Mouse (Mus musculus) gastrocnemius, adult 2 months (tissue): Measurements from ENCODE around the gene Tmod2. TPM values are rescaled to one million over a fixed set of nuclear protein-coding genes. Genes with fewer than 3 reads are reported as not detected.

Source experiments
- DNase-seq: peaks from one replicate; pipeline ENCODE4 v3.0.0; 2022
- H3K27ac ChIP-seq: fragments of 200-600 bp; 2 replicates; pipeline ENCODE4 v1.8.1; 2022; ENCODE audit warnings: mild to moderate bottlenecking
- H3K4me3 ChIP-seq: fragments of 200-600 bp; 2 replicates; pipeline ENCODE4 v1.8.1; 2022; ENCODE audit warnings: mild to moderate bottlenecking, moderate library complexity
- CTCF ChIP-seq: fragments of 200-600 bp; IDR thresholded peaks from 2 replicates; pipeline ENCODE4 v1.8.1; 2022; ENCODE audit warnings: antibody characterized with exemption, mild to moderate bottlenecking, moderate library complexity
- intact Hi-C: fragments of 180-260 bp; cut with DNase I; formaldehyde crosslinking; loops from one replicate; pipeline ENCODE4 v1.15.1; 2025
- total RNA-seq, 2 experiments: library from RNA; stranded (reverse); gene quantifications; 2 replicates each; pipeline ENCODE4 v1.2.3; 2021

Gene Tmod2
- total RNA-seq, 2 experiments from 2014 or later = 5.4 to 5.6 TPM

DNA sequence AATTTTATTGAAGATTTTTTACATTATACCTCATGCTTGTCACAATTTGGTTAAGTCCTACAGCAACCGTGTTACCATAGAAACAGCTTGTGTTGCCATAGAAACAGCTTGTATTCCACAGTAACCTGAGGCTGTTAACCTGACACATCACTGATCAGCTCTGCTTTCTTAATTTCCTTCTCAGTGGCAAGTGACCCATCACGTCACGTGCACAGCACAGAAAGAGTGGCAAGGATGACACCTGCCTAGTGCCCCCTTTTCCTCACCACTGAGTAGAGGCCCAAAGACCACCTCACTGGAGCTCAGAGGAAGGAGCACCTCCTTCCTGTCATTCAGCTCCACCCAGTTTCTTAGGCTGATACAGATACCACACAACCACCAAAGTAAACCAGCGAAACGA lies 17.6 kb downstream of the Tmod2 start:
- no peak overlapping the region for H3K4me3 ChIP-seq
- no peak for DNase-seq
- H3K27ac ChIP-seq = no peak overlapping the region
- TF ChIP-seq CTCF = no peak
- intact Hi-C loops = no loop called here

DNA sequence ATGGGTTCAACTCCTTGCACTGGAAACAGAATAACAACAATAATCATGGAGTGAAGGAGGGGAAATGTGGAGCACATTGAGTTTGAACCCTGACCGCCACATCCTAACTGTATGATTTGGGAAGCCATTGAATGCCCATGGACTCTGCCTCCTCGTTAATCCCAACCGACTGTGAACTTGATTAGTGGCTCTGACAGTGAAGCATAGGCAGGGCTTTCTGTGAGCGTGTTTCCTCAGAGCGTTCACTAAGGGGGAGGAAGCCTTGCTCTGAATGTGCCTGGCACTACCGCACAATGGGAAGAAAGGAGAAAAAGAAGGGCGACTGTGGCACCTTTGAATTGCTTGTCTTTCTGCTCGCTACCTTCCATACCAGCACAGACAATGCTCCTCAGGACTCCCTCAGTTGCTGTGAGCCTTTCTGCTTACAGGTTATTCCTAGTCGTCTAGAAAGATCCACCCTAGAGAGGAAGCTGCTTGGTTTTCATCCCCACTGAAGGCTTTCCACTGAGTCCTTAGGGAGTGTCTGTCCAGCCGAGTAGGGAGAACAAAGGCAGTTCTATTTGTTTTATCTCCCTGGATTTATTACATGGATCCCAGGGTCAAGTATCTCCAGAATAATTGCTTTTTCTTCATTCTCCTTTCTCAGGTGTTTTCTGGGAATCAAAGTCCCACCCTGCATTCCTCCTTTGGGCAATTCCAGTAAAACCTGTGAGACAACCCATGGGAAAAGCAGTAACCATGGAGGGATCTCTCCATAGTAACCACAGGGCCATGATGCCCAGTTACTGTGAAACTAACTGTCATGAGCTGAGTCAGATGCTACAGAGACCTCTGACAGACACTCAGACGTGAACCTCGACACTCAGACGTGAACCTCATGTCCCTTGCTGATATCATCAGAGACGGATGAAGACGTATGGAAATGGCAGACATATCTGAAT lies 21.0 kb downstream of the Tmod2 start:
- intact Hi-C loops = no loop called here
- no peak for TF ChIP-seq CTCF

DNA sequence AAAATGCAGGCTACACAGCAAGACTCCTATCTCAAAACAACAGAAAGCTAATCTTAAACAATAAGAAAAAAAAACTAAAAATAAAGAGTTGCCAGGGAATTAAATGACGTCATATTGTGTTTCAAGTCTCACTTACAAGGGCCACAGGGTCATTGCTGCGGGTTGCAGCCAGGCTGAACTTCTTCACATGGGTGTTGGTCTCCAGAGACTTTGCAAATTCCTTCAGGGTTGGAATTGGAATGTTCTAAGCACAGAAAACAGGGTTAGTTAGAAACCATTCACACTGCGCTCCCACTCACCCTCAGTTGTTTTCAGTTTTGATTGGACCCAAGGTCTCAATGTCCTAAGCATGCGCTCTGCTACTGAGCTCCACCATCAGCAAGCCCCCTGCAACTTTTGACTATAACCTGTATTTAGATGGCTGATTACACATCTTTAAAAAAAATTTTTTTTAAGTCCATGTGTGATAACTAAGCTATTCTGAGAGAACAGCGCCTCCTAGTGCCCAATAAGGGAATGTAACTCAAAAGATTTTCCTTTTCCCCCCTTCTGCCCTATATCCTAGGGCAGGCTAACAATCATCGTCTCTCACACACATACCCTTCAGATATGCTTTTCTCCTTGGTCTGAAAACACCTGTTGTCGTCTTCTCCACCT lies 29.3 kb downstream of the Tmod2 start:
- intact Hi-C loops = loop anchor here (1.0 to 5.0 kb wide), 2 partner anchors 61 to 220 kb away; no protein-coding TSS in a partner anchor
- DNase-seq = no peak
- peak; percentile 74 for TF ChIP-seq CTCF
- H3K4me3 ChIP-seq = no peak overlapping the region
- H3K27ac ChIP-seq = peak overlapping the region; percentile 57

More for the DNA sequence above, 21.0 kb downstream of the Tmod2 start:
- no peak overlapping the region for H3K4me3 ChIP-seq
- no peak for DNase-seq
- no peak overlapping the region for H3K27ac ChIP-seq

DNA sequence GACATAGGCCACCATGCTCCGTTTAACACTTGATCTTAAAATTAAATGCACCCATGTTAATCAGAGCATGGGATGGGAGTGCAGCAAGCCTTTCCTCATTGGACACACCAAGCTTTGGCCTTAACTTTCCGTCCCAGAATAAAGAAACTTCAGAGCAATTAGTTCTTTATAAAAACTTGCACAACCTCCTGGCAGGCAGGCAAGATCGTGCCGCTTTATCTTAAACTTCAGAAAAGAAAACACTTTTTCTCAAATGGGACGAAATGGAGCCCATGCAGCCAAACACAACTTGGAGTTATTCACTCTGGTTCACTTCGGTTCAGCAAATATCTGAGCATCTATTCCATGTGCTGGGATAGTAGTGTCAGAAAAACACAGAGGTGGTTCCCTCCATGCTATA lies 31.8 kb downstream of the Tmod2 start:
- H3K4me3 ChIP-seq = no peak overlapping the region
- DNase-seq = no peak
- no peak overlapping the region for H3K27ac ChIP-seq
- no peak for TF ChIP-seq CTCF
- intact Hi-C loops = no loop called here

DNA sequence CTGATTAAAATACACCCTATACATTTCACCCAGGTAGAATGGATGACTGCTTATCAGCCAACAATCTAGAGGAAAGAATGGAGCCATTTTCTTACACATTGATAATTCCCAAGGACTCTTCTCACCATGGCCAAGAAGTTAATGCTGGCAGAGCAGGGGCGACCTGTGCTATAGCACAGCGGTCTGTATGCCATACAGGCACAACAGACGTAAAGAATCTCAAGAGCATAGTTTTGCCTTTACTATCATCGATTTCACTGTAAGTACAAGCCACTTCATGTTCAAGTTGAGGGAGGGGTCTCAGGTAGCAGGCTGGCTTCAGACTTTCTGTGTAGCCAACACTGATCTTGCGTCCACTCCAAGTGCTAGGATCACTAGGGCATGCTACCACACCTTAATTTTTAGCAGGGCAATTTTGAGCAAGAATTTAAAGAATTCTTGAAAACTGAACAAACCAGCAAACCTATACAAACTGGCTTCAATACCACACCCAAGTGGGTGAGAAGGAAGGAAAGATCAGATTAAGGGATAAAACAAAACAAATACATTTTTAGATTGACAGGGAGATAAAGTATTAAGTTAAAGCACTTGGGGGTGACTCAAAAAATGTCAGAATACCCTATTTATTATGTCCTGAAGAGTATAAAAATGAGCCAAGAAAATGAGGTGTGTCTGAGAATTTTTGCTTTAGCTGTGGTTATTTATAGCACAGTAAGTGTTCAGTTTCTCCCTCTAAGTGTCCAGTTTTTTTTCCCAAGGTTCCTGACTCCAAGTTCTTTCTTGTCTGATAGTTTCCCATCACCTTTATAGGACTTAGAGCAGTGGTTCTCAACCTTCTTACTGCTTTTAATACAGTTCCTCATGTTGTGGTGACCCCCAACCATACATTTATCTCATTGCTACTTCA lies 39.8 kb downstream of the Tmod2 start:
- TF ChIP-seq CTCF = no peak
- Histone ChIP-seq H3K4me3 (no peak overlapping the region), H3K27ac (no peak overlapping the region)
- intact Hi-C loops = no loop called here
- DNase-seq = no peak

DNA sequence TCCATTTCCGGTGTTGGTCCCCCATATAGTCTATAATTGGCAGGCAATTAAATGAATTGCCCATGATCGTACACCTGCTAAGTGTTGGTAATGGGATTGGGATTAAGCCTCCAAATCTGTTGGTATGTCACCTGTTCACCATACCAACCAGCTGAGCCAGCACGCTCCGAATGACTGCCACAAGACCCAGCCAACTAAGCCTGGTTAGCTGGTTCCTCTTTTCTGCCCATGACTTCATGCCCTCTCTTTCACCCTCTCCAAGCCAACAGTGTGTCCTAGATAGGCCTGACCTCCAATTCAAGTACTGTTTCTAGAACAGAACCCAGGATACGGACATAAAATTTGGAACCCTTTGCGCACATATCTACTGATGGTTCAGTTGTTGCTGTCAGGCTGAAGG lies 42.7 kb downstream of the Tmod2 start:
- no peak for DNase-seq
- intact Hi-C loops = no loop called here
- TF ChIP-seq CTCF = no peak
- no peak overlapping the region for H3K4me3 ChIP-seq
- no peak overlapping the region for H3K27ac ChIP-seq

- intact Hi-C loops = no loop called here
- no peak overlapping the region for H3K27ac ChIP-seq
- TF ChIP-seq CTCF = no peak
- DNase-seq = no peak
- H3K4me3 ChIP-seq = no peak overlapping the region
These were observed 46.2 kb downstream of the Tmod2 start for GRCm38 (mm10) chr9:75564892-75565291.

GRCm38 (mm10) chr9:75563622-75564021 lies 47.5 kb downstream of the Tmod2 start:
- Histone ChIP-seq H3K4me3 (no peak overlapping the region), H3K27ac (no peak overlapping the region)
- intact Hi-C loops = no loop called here
- no peak for TF ChIP-seq CTCF
- no peak for DNase-seq

DNA sequence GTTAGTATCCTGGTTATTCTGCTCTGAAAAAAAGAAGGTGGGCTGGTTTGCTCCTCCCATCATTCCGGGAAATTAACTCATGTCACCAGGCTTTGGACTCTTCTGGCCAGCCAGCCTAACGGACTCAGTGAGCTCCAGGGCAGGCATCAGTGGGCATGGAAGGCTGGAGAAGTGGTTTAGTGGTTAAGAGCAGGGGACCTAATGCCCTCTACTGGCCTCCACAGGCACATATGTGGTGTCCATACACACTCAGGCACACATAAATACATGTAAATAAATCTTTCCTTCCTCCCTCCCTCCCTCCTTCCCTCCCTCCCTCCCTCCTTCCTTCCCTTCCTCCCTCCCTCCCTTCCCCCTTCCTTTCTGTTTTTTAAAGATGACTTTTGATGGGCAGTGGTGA lies 47.9 kb downstream of the Tmod2 start:
- intact Hi-C loops = no loop called here
- DNase-seq = no peak
- peak; percentile 35 for TF ChIP-seq CTCF
- Histone ChIP-seq H3K27ac (no peak overlapping the region), H3K4me3 (no peak overlapping the region)

DNA sequence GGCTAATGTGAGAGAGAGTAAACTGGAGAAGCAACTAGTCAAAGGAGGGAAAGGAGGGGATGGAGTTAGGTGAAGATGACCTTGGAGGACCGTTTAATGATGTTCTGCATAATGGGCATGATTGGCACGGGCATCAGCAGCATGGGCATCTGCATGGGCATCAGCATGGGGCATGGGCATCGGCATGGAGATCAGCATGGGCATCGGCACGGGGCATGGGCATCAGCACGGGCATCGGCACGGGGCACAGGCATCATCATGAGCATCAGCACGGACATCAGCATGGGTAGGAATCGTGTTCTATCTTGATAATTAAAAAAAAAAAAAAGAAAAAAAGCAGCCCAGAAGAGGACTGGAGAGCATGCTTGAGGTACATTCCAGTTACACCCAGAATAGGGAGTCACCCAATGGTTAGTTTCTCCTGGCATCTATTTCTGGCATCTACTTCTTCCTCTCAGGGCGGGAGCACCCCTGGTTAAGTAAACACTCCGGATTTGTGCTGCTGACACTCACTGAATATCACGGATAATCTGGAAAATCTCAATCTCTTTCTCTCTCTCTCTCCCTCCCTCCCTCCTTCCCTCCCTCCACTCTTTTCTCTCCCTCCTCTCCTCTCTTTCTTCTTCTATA lies 50.0 kb downstream of the Tmod2 start:
- intact Hi-C loops = no loop called here
- no peak for TF ChIP-seq CTCF
- no peak overlapping the region for H3K4me3 ChIP-seq

DNA sequence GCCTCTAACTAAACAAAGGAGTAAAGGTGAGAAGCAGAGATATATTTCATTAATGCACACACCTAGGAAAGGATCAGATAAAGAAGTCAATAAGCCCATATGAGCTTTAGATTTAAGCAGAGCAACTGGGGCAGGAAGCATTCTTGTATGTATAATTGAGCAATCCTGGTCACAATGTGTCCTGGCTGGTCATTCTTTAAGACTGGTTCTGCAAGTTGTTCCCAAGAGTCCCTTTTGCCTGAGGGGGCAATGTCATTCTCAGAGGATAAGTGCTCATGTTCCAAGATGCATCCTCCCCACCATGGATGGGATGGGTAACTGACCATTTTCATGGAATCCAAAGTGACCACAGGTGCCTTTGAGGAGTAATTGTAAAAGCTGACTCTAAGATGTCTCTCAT lies 50.8 kb downstream of the Tmod2 start:
- H3K27ac ChIP-seq = no peak overlapping the region
- TF ChIP-seq CTCF = no peak
- H3K4me3 ChIP-seq = no peak overlapping the region
- DNase-seq = no peak
- intact Hi-C loops = no loop called here

More for the DNA sequence above, 50.0 kb downstream of the Tmod2 start:
- no peak overlapping the region for H3K27ac ChIP-seq
- no peak for DNase-seq

DNA sequence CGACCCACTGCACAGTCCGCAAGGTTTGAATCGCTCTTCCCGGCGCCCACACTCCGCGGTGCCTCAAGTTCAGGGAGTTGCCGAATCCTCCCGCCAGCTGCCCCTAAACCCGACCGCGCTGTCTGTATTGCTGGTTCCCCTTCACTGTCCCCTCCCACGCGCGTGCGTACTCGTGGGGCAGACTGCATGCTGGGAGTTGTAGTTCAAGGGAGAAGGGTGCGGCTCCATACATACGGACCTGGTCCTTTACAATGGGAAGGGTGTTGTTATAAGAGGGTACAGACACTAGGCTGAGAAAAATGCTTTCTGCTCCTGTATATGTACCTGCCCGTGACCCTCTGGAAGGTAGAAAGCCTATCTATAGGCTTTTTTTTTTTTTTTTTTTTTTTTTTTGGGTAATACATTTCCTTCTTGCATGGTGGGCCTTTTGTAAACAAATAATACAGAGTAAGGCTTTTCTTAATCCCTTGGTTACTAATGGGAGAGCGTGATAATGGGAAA lies 51.6 kb downstream of the Tmod2 start, which contains the start of gene Tmod3:
TSS of gene Tmod3 (minus strand) at position 146 of the 501 bp plus-strand sequence.
- intact Hi-C loops = loop anchor here (5.0 kb wide), 1 partner anchor 37 kb away; no protein-coding TSS in a partner anchor
- DNase-seq = peak; percentile 95
- Histone ChIP-seq H3K27ac (peak within 1 kb of the TSS; percentile 92), H3K4me3 (peak within 1 kb of the TSS; percentile 94)
- no peak for TF ChIP-seq CTCF
